Mouse (Mus musculus) hindbrain, embryonic 16.5 days (tissue): ENCODE data around the gene Arhgap44. TPM values are rescaled to one million over a fixed set of nuclear protein-coding genes. Genes with fewer than 3 reads are reported as not detected.

Experiments used
- microRNA-seq: library from miRNA; unstranded; fragments of <30 nt; microRNA quantifications from one replicate; pipeline ENCODE4, GENCODE M21; 2017
- polyA plus RNA-seq: library from polyadenylated mRNA; unstranded; fragments of >200 nt; fragmentation: Nextera tagmentation; extraction: Ambion mirVana; gene quantifications from 2 replicates; pipeline ENCODE4 v1.2.1, GENCODE M21; 2015

Gene Arhgap44
- polyA plus RNA-seq, 1 experiment from 2014 or later: 21.8 TPM

Small RNA genes lying within 50 kb of the gene (microRNA-seq; reads per million reads assigned to microRNA genes)
- not detected for gene Gm25991

Other genes starting within 250 kb of the Arhgap44 start
- 28.5 and 28.6 TPM in 2 replicates for gene Elac2, start 183.9 kb downstream of the Arhgap44 start, polyA plus RNA-seq
- gene 1700086D15Rik, start 3.1 kb downstream of the Arhgap44 start, polyA plus RNA-seq: 0.19 TPM in 1 of 2 replicates, not detected in the other
- 0.52 and 0.94 TPM in 2 replicates for gene Myocd, start 107.0 kb upstream of the Arhgap44 start, polyA plus RNA-seq